Mouse (Mus musculus) E14TG2a.4 (cell line): Measurements from ENCODE around the gene Iqcf1.

Experiments
- CTCF ChIP-seq: conservative IDR thresholded peaks from 2 replicates; pipeline ENCODE4 v1.5.1; 2014; ENCODE audit warnings: low read length
- NANOG ChIP-seq: IDR thresholded peaks from 2 replicates; pipeline ENCODE4 v1.6.1; 2014; ENCODE audit warnings: borderline replicate concordance, low read length, mixed read lengths

- TF ChIP-seq CTCF, result no peak
- no peak for TF ChIP-seq NANOG
These were observed at the start of gene Iqcf1 for GRCm38 (mm10) chr9:106499667-106500066.
